Mouse (Mus musculus): ENCODE results near the gene Gpr176. TPM values are rescaled to one million over a fixed set of nuclear protein-coding genes. Genes with fewer than 3 reads are reported as not detected.

Gpr176 gene
- total RNA-seq, 2 experiments from 2014 or later = 0.07 TPM; not detected in 1

GRCm38 (mm10) chr2:118373572-118374279 lies 507 bp upstream of the Gpr176 start:
- DNase-seq = peak; percentile 39 to 54

- no peak for DNase-seq
Observed at GRCm38 (mm10) chr2:118372561-118372900, 688 bp downstream of the Gpr176 start.

- DNase-seq = no peak
Observed at GRCm38 (mm10) chr2:118371841-118372240, 1.4 kb downstream of the Gpr176 start.

- no peak for DNase-seq
Observed at GRCm38 (mm10) chr2:118355138-118355719, 18.0 kb downstream of the Gpr176 start.

GRCm38 (mm10) chr2:118353916-118354403 lies 19.3 kb downstream of the Gpr176 start:
- DNase-seq = peak; percentile 13 to 20

GRCm38 (mm10) chr2:118353498-118353897 lies 19.7 kb downstream of the Gpr176 start:
- DNase-seq = peak; percentile 3 to 5

GRCm38 (mm10) chr2:118345535-118345934 lies 27.7 kb downstream of the Gpr176 start:
- no peak for DNase-seq

DNA sequence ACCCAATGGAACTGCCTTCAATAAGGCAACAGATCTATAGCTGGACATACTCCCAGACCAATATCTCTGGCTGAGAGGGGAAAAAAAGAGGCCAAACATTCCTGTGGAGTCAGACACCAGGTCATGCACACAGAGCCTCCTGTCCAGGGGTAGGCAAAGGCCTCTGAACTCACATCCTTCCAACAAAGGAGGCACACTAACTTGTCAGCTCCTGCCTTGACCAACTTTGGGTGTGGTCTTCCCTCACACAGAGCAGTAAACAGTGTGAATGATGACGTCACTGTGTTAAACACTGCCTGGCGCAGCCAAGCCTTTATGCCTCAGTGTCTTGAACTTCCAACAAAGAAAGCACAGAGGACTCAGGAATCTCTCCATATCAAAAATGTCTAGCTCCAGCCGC lies 29.3 kb downstream of the Gpr176 start:
- DNase-seq = no peak

DNA sequence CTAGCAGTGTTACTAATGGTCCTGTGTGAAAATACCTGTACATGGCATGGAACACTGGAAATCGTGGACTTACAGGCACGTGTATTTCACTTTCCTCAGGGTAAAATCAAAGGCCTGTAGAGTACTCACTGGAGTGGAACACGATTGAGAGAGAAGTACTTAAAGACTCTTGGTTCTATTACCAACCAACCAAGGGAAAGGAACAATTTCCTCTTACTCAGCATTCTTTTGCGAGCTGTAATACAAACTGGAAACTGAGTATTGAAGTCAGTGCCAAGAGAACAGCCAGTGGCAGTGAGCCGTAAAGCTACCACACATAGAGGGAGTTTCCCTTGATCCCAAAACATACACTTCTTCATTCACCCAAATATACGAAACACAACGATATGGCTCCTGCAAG lies 31.9 kb downstream of the Gpr176 start:
- no peak for DNase-seq

- peak in 1 of 2 experiments; percentile 18 for DNase-seq
Observed at GRCm38 (mm10) chr2:118336084-118336483, 37.1 kb downstream of the Gpr176 start.

DNA sequence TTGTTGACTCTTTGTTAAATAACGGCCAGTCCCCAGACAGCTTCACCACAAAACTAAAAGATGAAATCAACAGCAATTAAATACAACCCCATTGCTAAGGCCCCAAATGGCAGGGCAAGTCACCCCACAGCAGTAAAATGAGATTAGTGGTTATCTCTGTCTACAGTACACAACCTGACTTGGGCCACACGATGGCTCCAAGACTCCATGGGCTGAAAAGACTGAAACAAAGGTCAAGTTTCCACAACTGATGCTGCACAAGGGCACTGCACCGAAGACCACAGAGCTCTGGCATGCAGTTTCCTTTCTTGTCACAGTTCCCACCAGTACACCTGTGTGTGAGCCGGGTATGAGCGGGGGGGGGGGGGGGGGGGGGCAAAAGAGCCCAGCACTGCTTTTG lies 50.6 kb downstream of the Gpr176 start:
- DNase-seq = no peak

DNA sequence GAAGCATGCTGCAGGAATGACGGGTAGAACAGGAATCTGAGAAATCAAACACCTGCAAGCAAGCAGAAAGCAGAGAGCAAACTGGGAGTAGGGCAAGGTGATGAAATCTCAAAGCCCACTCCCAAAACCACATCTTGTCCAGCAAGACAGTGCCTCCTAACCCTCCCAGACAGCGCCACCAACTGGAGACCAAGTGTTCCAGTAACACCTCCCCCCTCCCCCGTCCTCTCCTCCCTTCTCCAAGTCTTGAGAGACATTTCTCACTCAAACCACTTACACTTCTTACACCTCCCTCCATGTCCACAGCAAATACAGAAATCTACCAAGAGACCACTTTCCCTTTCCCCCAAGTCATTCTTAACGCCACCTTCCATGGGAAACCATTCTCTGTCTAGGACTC lies 51.4 kb downstream of the Gpr176 start:
- no peak for DNase-seq

DNA sequence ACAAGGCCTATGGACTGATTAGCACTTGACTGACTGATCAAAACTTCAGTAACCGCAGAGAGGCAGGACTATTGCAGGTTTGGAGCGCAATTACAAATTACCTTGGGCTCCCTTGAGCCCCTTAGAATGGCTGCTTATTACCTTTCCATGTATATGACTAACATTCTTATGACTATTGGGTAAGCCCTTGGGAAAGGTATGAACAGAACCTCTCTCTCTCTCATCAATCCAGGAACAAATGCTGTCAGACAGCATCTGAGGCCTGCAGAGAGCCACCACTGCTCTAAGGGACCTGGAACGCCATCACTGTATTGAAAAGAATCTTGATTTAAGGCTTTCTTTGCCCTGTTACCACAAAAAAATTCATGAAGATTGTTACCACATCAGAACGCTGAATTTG lies 52.1 kb downstream of the Gpr176 start:
- no peak for DNase-seq

DNA sequence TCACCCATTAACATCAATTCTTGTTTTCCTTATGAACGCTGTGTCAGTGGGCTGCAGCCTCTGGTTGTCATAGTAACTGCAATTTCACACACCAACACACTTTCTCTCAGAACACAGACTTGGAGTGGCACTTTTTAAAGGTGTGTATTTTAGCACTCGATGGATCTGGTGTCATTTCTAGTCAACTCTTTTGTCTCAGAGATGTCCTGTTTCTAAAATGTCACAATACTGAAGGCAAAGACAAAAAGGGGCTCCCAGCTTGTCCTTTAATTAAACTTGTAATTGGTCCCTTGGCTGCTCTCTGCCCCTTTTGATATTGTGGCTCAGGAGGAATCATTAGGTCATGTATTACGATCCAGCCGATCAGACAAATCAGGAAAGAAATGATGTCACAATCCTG lies 52.7 kb downstream of the Gpr176 start:
- no peak for DNase-seq

- DNase-seq = no peak
Observed at GRCm38 (mm10) chr2:118319176-118319575, 54.0 kb downstream of the Gpr176 start.

DNA sequence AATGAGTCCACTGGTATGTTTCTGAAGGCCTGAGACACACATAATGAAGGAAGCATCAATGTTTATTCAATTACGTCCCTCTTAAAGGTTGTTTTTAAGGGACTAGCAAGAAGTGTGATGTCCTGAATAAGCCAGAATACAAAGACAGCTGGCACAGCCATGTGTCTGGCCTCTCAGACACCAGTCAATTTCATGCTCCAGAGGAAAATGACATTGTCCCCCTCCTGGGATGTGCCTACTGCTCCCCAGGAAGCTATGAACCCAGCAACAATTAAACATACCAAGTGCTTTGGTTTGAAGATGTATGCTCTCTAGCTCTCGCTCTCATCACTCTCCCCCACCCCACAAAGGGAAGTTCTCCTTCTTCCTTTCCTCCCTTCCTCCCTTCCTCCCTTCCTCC lies 56.3 kb downstream of the Gpr176 start:
- DNase-seq = no peak

GRCm38 (mm10) chr2:118315656-118316402 lies 57.4 kb downstream of the Gpr176 start:
- DNase-seq = no peak

GRCm38 (mm10) chr2:118307561-118307960 lies 65.7 kb downstream of the Gpr176 start:
- peak in 1 of 2 experiments; percentile 5 for DNase-seq

DNA sequence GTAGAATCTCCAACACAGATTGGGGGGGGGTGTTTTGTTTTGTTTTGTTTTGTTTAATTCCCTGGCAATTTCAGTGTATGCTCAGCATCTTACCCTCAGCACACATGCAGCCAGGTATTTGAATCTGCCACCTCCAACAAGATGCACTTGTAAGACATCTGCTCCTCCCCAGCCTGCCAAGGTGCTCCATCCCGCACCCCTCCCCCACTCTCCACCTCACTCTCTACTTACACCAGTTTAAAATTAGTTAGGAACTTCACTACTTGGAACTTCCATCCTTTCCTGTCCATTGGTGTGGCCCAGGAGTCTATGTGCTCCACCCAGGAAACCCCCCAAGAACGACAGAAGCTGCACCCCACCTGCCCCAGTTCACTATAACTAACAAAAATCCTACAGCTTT lies 66.3 kb downstream of the Gpr176 start:
- no peak for DNase-seq

- DNase-seq = no peak
Observed at GRCm38 (mm10) chr2:118306522-118306895, 66.7 kb downstream of the Gpr176 start.

GRCm38 (mm10) chr2:118305827-118306521 lies 67.2 kb downstream of the Gpr176 start:
- DNase-seq = no peak

DNA sequence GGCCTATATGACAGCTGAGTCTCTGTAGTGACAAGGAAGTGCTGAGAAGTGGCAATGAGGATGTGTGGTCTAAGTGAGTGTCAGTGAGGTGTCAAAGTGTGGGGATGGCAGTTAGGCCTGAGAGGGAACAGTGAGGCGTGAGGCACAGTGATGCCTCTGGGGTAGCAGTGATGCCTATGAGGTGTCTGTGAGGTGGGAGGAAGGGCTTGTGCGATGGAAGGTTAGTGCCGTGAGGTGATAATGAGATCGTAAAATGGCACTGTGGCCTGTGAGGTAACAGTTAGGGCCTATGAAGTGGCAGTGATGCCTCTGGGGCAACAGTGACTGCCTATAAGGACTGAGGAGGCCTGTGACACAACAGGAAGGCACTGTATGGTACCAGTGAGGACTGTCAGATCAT lies 69.8 kb downstream of the Gpr176 start:
- DNase-seq = no peak

DNA sequence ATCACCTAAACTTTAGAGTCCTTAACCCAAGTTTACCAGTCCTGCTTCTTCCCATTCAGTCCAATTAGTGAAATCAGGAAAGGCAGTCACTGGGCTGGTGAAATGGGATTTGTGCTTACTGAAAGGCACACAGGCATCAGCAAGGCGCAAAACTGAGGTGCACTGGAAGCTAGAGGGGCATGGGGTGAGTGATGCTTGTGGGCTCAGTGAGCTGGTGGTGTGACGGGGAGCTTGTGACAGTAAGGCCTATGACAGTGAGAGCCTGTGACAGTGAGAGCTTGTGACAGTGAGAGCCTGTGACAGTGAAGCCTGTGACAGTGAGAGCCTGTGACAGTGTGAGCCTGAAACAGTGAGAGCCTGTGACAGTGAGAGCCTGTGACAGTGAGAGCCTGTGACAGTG lies 71.6 kb downstream of the Gpr176 start:
- no peak for DNase-seq

All from heart, adult 18-20 months (tissue).